ENCODE assay signal across 15 mouse cellular contexts in the genomic region with DNA sequence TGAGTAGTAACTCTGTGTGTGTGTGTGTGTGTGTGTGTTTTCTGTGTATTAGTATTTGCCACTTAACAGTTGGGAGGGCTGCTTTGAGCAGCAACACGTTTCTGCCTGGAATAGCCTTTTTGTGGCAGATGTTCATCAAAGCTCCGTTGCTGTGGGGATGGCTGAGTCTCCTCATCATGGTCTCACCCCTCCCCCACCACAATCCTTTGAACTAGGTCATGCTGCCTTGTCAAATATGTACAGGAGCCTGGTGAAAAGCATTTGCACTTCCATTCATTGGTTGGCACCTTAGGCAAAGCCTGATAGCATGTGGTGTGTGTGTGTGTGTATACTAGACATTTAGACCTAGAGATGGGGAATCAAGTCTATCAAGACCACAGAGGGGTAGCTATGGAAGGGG.
A peak's percentile ranks its signal among the peaks of the same experiment; 100 is the strongest.
DNase-seq lines count a peak whose midpoint lies in the region; ATAC-seq lines count a peak whose summit lies in the region.
"Had no signal": no experiment of that assay in that cellular context is flagged by ENCODE, and none has a peak within 500 bp of the region (broad histone marks: within the 10 kb centered on the region; RNA-seq: fewer than 3 reads in every experiment).

No protein-coding gene starts in this region.

- no peak overlapping the region for H3K4me3 ChIP-seq in hindbrain, embryonic 11.5 days (ENCODE audit: low read depth, low read length)
- H3K4me3 ChIP-seq in hindbrain, embryonic 12.5 days: no peak overlapping the region
- H3K4me3 ChIP-seq: liver, embryonic 15.5 days; stomach, embryonic 15.5 days had no signal

- no peaks in the 10 kb centered on the region for H3K9me3 ChIP-seq in hindbrain, embryonic 11.5 days (ENCODE audit: control insufficient read depth, low read length)
- H3K9me3 ChIP-seq in hindbrain, embryonic 12.5 days (replicated peaks): no peaks in the 10 kb centered on the region
- H3K9me3 ChIP-seq: G1E; liver, embryonic 15.5 days; stomach, embryonic 15.5 days had no signal

- H3K27ac ChIP-seq in hindbrain, embryonic 11.5 days (ENCODE audit: low read depth, low read length): no peak overlapping the region
- H3K27ac ChIP-seq in hindbrain, embryonic 12.5 days: no peak overlapping the region
- H3K27ac ChIP-seq: kidney, postnatal 0 days; liver, embryonic 15.5 days; stomach, embryonic 15.5 days had no signal

- no peaks in the 10 kb centered on the region for H3K4me1 ChIP-seq in hindbrain, embryonic 11.5 days (replicated peaks; ENCODE audit: control insufficient read depth, insufficient read depth, low read length)
- H3K4me1 ChIP-seq in hindbrain, embryonic 12.5 days: peaks cover 13% of the 10 kb centered on the region
- H3K4me1 ChIP-seq: liver, embryonic 15.5 days; stomach, embryonic 15.5 days had no signal

- peak; percentile 25 for DNase-seq in hindbrain, embryonic 11.5 days (ENCODE audit: low spot score)
- DNase-seq in right cerebral cortex, postnatal 14 days: peak; percentile 26
- DNase-seq in right cerebral cortex, postnatal 25 days: no peak
- peak; percentile 3 for DNase-seq in forelimb bud, embryonic 11.5 days (ENCODE audit: low read depth, low spot score)
- DNase-seq in thymus, postnatal 36 days: peak; percentile 71 to 82
- DNase-seq in urinary bladder, postnatal 4 days (ENCODE audit: low spot score in 2 of 2): no peak
- DNase-seq: adrenal gland, adult 8-10 months; cerebellum, adult 2 months; gastrocnemius, postnatal 14 days had no signal

- ATAC-seq in hindbrain, embryonic 11.5 days (ENCODE audit: low FRiP score): no peak
- ATAC-seq in hindbrain, embryonic 12.5 days (ENCODE audit: low FRiP score): no peak
- ATAC-seq in monocyte, adult 5-6 weeks (replicated peaks; ENCODE audit: insufficient number of reproducible peaks, low FRiP score, low TSS enrichment, poor library complexity, severe bottlenecking): no peak

- no peaks in the 10 kb centered on the region for H3K27me3 ChIP-seq in hindbrain, embryonic 11.5 days (ENCODE audit: control insufficient read depth, insufficient read depth, low read length)
- no peaks in the 10 kb centered on the region for H3K27me3 ChIP-seq in hindbrain, embryonic 12.5 days
- H3K27me3 ChIP-seq: liver, embryonic 15.5 days; stomach, embryonic 15.5 days had no signal

- no peak overlapping the region for H3K4me2 ChIP-seq in hindbrain, embryonic 11.5 days (replicated peaks; ENCODE audit: low read depth, low read length)
- H3K4me2 ChIP-seq in hindbrain, embryonic 12.5 days (replicated peaks): no peak overlapping the region
- H3K4me2 ChIP-seq: liver, embryonic 15.5 days; stomach, embryonic 15.5 days had no signal

- WGBS in hindbrain, embryonic 11.5 days: 32% methylated on average over 2 of the region's 2 CpGs
- 22% methylated on average over 2 of the region's 2 CpGs for WGBS in hindbrain, embryonic 12.5 days

- no peak overlapping the region for H3K9ac ChIP-seq in hindbrain, embryonic 11.5 days (ENCODE audit: low read depth, low read length)
- H3K9ac ChIP-seq in hindbrain, embryonic 12.5 days: no peak overlapping the region
- H3K9ac ChIP-seq: liver, embryonic 15.5 days; stomach, embryonic 15.5 days had no signal

- no peaks in the 10 kb centered on the region for H3K36me3 ChIP-seq in hindbrain, embryonic 11.5 days (ENCODE audit: control insufficient read depth, insufficient read depth, low read length)
- H3K36me3 ChIP-seq in hindbrain, embryonic 12.5 days: peaks cover 11% of the 10 kb centered on the region; the same call in 1 of the 2 replicates
- H3K36me3 ChIP-seq: G1E; stomach, embryonic 15.5 days had no signal

Comparison
In these comparisons a context has a peak if more than half of its experiments do, and no peak if none do; other contexts are left out.
1. DNase-seq: peak in hindbrain, embryonic 11.5 days (single experiment), right cerebral cortex, postnatal 14 days (single experiment), forelimb bud, embryonic 11.5 days (single experiment) and thymus, postnatal 36 days (2 of 2); none in right cerebral cortex, postnatal 25 days (single experiment) and urinary bladder, postnatal 4 days (0 of 2).